Mouse (Mus musculus): Measurements from ENCODE around the gene Rdh16. TPM values are rescaled to one million over a fixed set of nuclear protein-coding genes. Genes with fewer than 3 reads are reported as not detected.
"Not testable (repeated sequence)": the region's sequence is repeated elsewhere in the genome, so short reads cannot be mapped to it uniquely, and the experiment has no call there.

The Rdh16 gene
- polyA plus RNA-seq, 1 experiment from 2014 or later = not detected

- Histone ChIP-seq H3K27ac (no peak overlapping the region), H3K9me3 (peaks cover 3% of the 10 kb centered on the region; the same call in 1 of the 2 replicates), H3K4me3 (replicated peaks) (no peak overlapping the region), H3K4me2 (no peak overlapping the region), H3K27me3 (no peaks in the 10 kb centered on the region), H3K9ac (replicated peaks) (no peak overlapping the region), H3K4me1 (replicated peaks) (no peaks in the 10 kb centered on the region), H3K36me3 (no peaks in the 10 kb centered on the region)
- WGBS = 88% methylated on average over 5 of the region's 5 CpGs
- no peak for ATAC-seq (ENCODE audit: insufficient number of reproducible peaks, insufficient read depth, low FRiP score, low TSS enrichment, low read depth)
These were observed 34.3 kb downstream of the Rdh16 start for GRCm38 (mm10) chr10:127835292-127835691.

GRCm38 (mm10) chr10:127837793-127838192 lies 36.8 kb downstream of the Rdh16 start:
- not testable (repeated sequence) for H3K4me2 ChIP-seq

GRCm38 (mm10) chr10:127838539-127838938 lies 37.6 kb downstream of the Rdh16 start:
- Histone ChIP-seq H3K4me1 (replicated peaks) (no peaks in the 10 kb centered on the region), H3K36me3 (no peaks in the 10 kb centered on the region), H3K9ac (replicated peaks) (no peak overlapping the region), H3K9me3 (peaks cover 3% of the 10 kb centered on the region; the same call in 1 of the 2 replicates), H3K27me3 (no peaks in the 10 kb centered on the region), H3K4me2 (no peak overlapping the region), H3K27ac (no peak overlapping the region), H3K4me3 (replicated peaks) (no peak overlapping the region)
- 90% methylated on average over 2 of the region's 2 CpGs for WGBS
- no peak for ATAC-seq (ENCODE audit: insufficient number of reproducible peaks, insufficient read depth, low FRiP score, low TSS enrichment, low read depth)

More at GRCm38 (mm10) chr10:127837793-127838192, 36.8 kb downstream of the Rdh16 start:
- not testable (repeated sequence) for H3K36me3 ChIP-seq; H3K4me1 ChIP-seq (replicated peaks); ATAC-seq (ENCODE audit: insufficient number of reproducible peaks, insufficient read depth, low FRiP score, low TSS enrichment, low read depth); H3K4me3 ChIP-seq (replicated peaks); H3K9me3 ChIP-seq; H3K9ac ChIP-seq (replicated peaks); H3K27me3 ChIP-seq; H3K27ac ChIP-seq
- WGBS = 96% methylated on average over 5 of the region's 5 CpGs

- WGBS = 74% methylated on average over 2 of the region's 2 CpGs
- Histone ChIP-seq H3K4me1 (replicated peaks) (no peaks in the 10 kb centered on the region), H3K27ac (no peak overlapping the region), H3K9me3 (peaks cover 3% of the 10 kb centered on the region; the same call in 1 of the 2 replicates), H3K9ac (replicated peaks) (no peak overlapping the region), H3K4me2 (no peak overlapping the region), H3K36me3 (no peaks in the 10 kb centered on the region), H3K27me3 (no peaks in the 10 kb centered on the region), H3K4me3 (replicated peaks) (no peak overlapping the region)
- ATAC-seq (ENCODE audit: insufficient number of reproducible peaks, insufficient read depth, low FRiP score, low TSS enrichment, low read depth) = no peak
These were observed 39.8 kb downstream of the Rdh16 start for GRCm38 (mm10) chr10:127840776-127841175.

GRCm38 (mm10) chr10:127845945-127846344 lies 45.0 kb downstream of the Rdh16 start:
- WGBS = 88% methylated on average over 5 of the region's 5 CpGs
- H3K4me1 ChIP-seq (replicated peaks); ATAC-seq (ENCODE audit: insufficient number of reproducible peaks, insufficient read depth, low FRiP score, low TSS enrichment, low read depth); H3K4me2 ChIP-seq; H3K36me3 ChIP-seq; H3K9me3 ChIP-seq; H3K27me3 ChIP-seq; H3K9ac ChIP-seq (replicated peaks); H3K4me3 ChIP-seq (replicated peaks); H3K27ac ChIP-seq: not testable (repeated sequence)

GRCm38 (mm10) chr10:127848089-127848488 lies 47.1 kb downstream of the Rdh16 start:
- 80% methylated on average over 1 of the region's 1 CpGs for WGBS
- H3K27ac ChIP-seq = no peak overlapping the region
- H3K4me2 ChIP-seq = no peak overlapping the region
- H3K4me1 ChIP-seq (replicated peaks) = no peaks in the 10 kb centered on the region
- H3K9me3 ChIP-seq = 0 out of 2 replicates have a peak, but pooled peaks cover 7% of the 10 kb centered on the region
- H3K27me3 ChIP-seq = no peaks in the 10 kb centered on the region
- no peak for ATAC-seq (ENCODE audit: insufficient number of reproducible peaks, insufficient read depth, low FRiP score, low TSS enrichment, low read depth)
- no peak overlapping the region for H3K4me3 ChIP-seq (replicated peaks)
- no peaks in the 10 kb centered on the region for H3K36me3 ChIP-seq
- no peak overlapping the region for H3K9ac ChIP-seq (replicated peaks)

- Histone ChIP-seq H3K4me2 (no peak within 1 kb of the TSS), H3K36me3 (no peaks in the 10 kb centered on the region), H3K9me3 (0 out of 2 replicates have a peak, but pooled peaks cover 7% of the 10 kb centered on the region), H3K27ac (no peak within 1 kb of the TSS), H3K27me3 (no peaks in the 10 kb centered on the region), H3K9ac (replicated peaks) (no peak within 1 kb of the TSS), H3K4me1 (replicated peaks) (no peaks in the 10 kb centered on the region), H3K4me3 (replicated peaks) (no peak within 1 kb of the TSS)
- ATAC-seq (ENCODE audit: insufficient number of reproducible peaks, insufficient read depth, low FRiP score, low TSS enrichment, low read depth) = no peak
- 94% methylated on average over 1 of the region's 1 CpGs for WGBS
These were observed 48.7 kb downstream of the Rdh16 start, which contains the start of gene Rdh19 for GRCm38 (mm10) chr10:127849628-127850027. Gene Rdh19, plus strand, starts transcription at chr10:127849928.

GRCm38 (mm10) chr10:127856376-127856775 lies 55.4 kb downstream of the Rdh16 start:
- Histone ChIP-seq H3K4me3 (replicated peaks) (no peak overlapping the region), H3K9me3 (no peaks in the 10 kb centered on the region), H3K36me3 (no peaks in the 10 kb centered on the region), H3K27ac (no peak overlapping the region), H3K4me2 (no peak overlapping the region), H3K27me3 (no peaks in the 10 kb centered on the region), H3K9ac (replicated peaks) (no peak overlapping the region), H3K4me1 (replicated peaks) (no peaks in the 10 kb centered on the region)
- no peak for ATAC-seq (ENCODE audit: insufficient number of reproducible peaks, insufficient read depth, low FRiP score, low TSS enrichment, low read depth)

GRCm38 (mm10) chr10:127864931-127865330 lies 64.0 kb downstream of the Rdh16 start:
- no peak for ATAC-seq (ENCODE audit: insufficient number of reproducible peaks, insufficient read depth, low FRiP score, low TSS enrichment, low read depth)
- H3K9me3 ChIP-seq = 0 out of 2 replicates have a peak, but pooled peaks cover 2% of the 10 kb centered on the region
- H3K4me1 ChIP-seq (replicated peaks) = no peaks in the 10 kb centered on the region
- H3K36me3 ChIP-seq = no peaks in the 10 kb centered on the region
- H3K9ac ChIP-seq (replicated peaks) = no peak overlapping the region
- H3K27me3 ChIP-seq = no peaks in the 10 kb centered on the region
- no peak overlapping the region for H3K27ac ChIP-seq
- H3K4me3 ChIP-seq (replicated peaks) = no peak overlapping the region
- no peak overlapping the region for H3K4me2 ChIP-seq

GRCm38 (mm10) chr10:127866232-127866631 lies 65.3 kb downstream of the Rdh16 start, which contains the start of gene Rdh16f2:
Gene Rdh16f2, plus strand, starts transcription at chr10:127866474.
- Histone ChIP-seq H3K4me1 (replicated peaks) (no peaks in the 10 kb centered on the region), H3K9ac (replicated peaks) (no peak within 1 kb of the TSS), H3K9me3 (peaks cover 11% of the 10 kb centered on the region; the same call in 1 of the 2 replicates), H3K27me3 (no peaks in the 10 kb centered on the region), H3K4me3 (replicated peaks) (no peak within 1 kb of the TSS), H3K36me3 (no peaks in the 10 kb centered on the region), H3K4me2 (no peak within 1 kb of the TSS), H3K27ac (no peak within 1 kb of the TSS)
- WGBS = 78% methylated on average over 3 of the region's 3 CpGs
- ATAC-seq (ENCODE audit: insufficient number of reproducible peaks, insufficient read depth, low FRiP score, low TSS enrichment, low read depth) = no peak

GRCm38 (mm10) chr10:127872484-127872883 lies 71.5 kb downstream of the Rdh16 start:
- Histone ChIP-seq H3K27me3 (no peaks in the 10 kb centered on the region), H3K4me2 (no peak overlapping the region), H3K36me3 (no peaks in the 10 kb centered on the region), H3K4me3 (replicated peaks) (no peak overlapping the region), H3K9ac (replicated peaks) (no peak overlapping the region), H3K27ac (no peak overlapping the region), H3K9me3 (peaks cover 11% of the 10 kb centered on the region; the same call in 1 of the 2 replicates), H3K4me1 (replicated peaks) (no peaks in the 10 kb centered on the region)
- no peak for ATAC-seq (ENCODE audit: insufficient number of reproducible peaks, insufficient read depth, low FRiP score, low TSS enrichment, low read depth)
- WGBS = 82% methylated on average over 4 of the region's 4 CpGs

- Histone ChIP-seq H3K9ac (replicated peaks) (no peak overlapping the region), H3K27me3 (no peaks in the 10 kb centered on the region), H3K4me3 (replicated peaks) (no peak overlapping the region), H3K36me3 (no peaks in the 10 kb centered on the region), H3K9me3 (no peaks in the 10 kb centered on the region), H3K4me1 (replicated peaks) (no peaks in the 10 kb centered on the region), H3K27ac (no peak overlapping the region), H3K4me2 (no peak overlapping the region)
- no peak for ATAC-seq (ENCODE audit: insufficient number of reproducible peaks, insufficient read depth, low FRiP score, low TSS enrichment, low read depth)
- WGBS = 58% methylated on average over 2 of the region's 2 CpGs
These were observed 76.7 kb downstream of the Rdh16 start for GRCm38 (mm10) chr10:127877681-127878080.
